Mouse (Mus musculus) hindbrain, embryonic 14.5 days (tissue): ENCODE data around the gene Krtcap3. TPM values are rescaled to one million over a fixed set of nuclear protein-coding genes. Genes with fewer than 3 reads are reported as not detected.

Source experiments
- ATAC-seq: fragments of 200-750 bp; cut with Nextera tagmentation; 2 replicates; pipeline ENCODE4 v1.8.0; 2017; ENCODE audit warnings: moderate number of reproducible peaks, mild to moderate bottlenecking, moderate TSS enrichment, moderate library complexity; ENCODE audit not compliant: low FRiP score
- DNase-seq: peaks from one replicate; pipeline ENCODE4 v3.0.0-alpha.2; 2015; ENCODE audit warnings: low spot score
- H3K27ac ChIP-seq: fragments of 300-500 bp; sonication (generic); 2 replicates; pipeline ENCODE4 v1.5.1; 2014; ENCODE audit warnings: mild to moderate bottlenecking, moderate library complexity
- H3K27me3 ChIP-seq: fragments of 300-500 bp; sonication (generic); 2 replicates; pipeline ENCODE4 v1.6.1; 2014; ENCODE audit warnings: mild to moderate bottlenecking, low read length, mixed read lengths; ENCODE audit not compliant: control insufficient read depth, insufficient read depth
- H3K36me3 ChIP-seq: fragments of 300-500 bp; sonication (generic); replicated peaks from 2 replicates; pipeline ENCODE4 v1.6.1; 2014; ENCODE audit not compliant: control insufficient read depth, insufficient read depth
- H3K4me1 ChIP-seq: fragments of 300-500 bp; sonication (generic); replicated peaks from 2 replicates; pipeline ENCODE4 v1.6.1; 2014; ENCODE audit warnings: antibody characterized with exemption, low read length, mixed read lengths; ENCODE audit not compliant: control insufficient read depth, insufficient read depth
- H3K4me2 ChIP-seq: fragments of 300-500 bp; sonication (generic); replicated peaks from 2 replicates; pipeline ENCODE4 v1.6.1; 2014; ENCODE audit warnings: mild to moderate bottlenecking, moderate library complexity
- H3K4me3 ChIP-seq: fragments of 300-500 bp; sonication (generic); replicated peaks from 2 replicates; pipeline ENCODE4 v1.5.1; 2014; ENCODE audit warnings: mild to moderate bottlenecking, low read length
- H3K9ac ChIP-seq: fragments of 300-500 bp; sonication (generic); 2 replicates; pipeline ENCODE4 v1.6.1; 2014
- H3K9me3 ChIP-seq: fragments of 300-500 bp; sonication (generic); 2 replicates; pipeline ENCODE4 v1.6.1; 2016; ENCODE audit warnings: low read length; ENCODE audit not compliant: control insufficient read depth
- WGBS: fragments of 180-500 bp; shearing (Covaris S2); extraction: QIAGEN DNeasy Blood & Tissue Kit; methylation state at CpG from one replicate; pipeline ENCODE4 v1.1.7; 2014; 5-methylcytosine and 5-hydroxymethylcytosine counted together
- polyA plus RNA-seq: library from polyadenylated mRNA; unstranded; fragments of >200 nt; fragmentation: Nextera tagmentation; extraction: Ambion mirVana; gene quantifications from 2 replicates; pipeline ENCODE4 v1.2.1, GENCODE M21; 2014

Krtcap3 gene
- polyA plus RNA-seq, 1 experiment from 2014 or later: 2.9 TPM

DNA sequence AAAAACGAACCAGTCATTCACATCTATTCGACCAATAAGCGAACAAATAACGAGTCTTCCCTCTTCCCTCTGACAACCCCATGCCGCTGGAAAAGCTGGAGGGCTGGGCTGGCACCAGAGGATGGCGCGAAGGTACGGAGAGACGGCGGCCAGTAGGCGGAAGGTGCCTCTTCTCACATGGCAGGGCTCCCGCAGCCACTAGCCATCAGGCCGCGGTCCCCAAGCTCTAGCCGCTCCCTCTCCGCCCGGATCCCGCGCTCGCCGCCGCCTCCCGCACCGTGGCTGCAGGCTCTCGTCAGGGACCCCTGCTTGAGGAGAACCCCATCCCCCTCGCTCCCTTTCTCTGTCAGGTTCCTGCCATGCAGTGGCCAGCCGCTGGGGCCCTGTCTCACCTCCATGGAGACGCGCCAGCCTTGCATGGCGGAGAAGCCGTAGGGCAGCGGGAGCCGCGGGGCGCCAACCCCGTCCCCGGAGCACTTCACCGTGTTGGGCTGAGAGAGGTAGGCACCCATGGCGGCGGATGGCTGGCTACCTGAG is 31.5 kb upstream of the Krtcap3 start:
- H3K27ac ChIP-seq: peak overlapping the region; percentile 98
- H3K4me3 ChIP-seq: peak overlapping the region; percentile 83
- H3K27me3 ChIP-seq: no peaks in the 10 kb centered on the region
- under 1% methylated on average over 36 of the region's 40 CpGs for WGBS
- peak overlapping the region; percentile 61 for H3K4me2 ChIP-seq
- H3K9me3 ChIP-seq: no peaks in the 10 kb centered on the region
- DNase-seq: peak; percentile 47
- peaks cover 15% of the 10 kb centered on the region; the same call in 1 of the 2 replicates for H3K4me1 ChIP-seq
- no peaks in the 10 kb centered on the region for H3K36me3 ChIP-seq
- ATAC-seq: peak; percentile 74
- peak overlapping the region; percentile 85 for H3K9ac ChIP-seq

DNA sequence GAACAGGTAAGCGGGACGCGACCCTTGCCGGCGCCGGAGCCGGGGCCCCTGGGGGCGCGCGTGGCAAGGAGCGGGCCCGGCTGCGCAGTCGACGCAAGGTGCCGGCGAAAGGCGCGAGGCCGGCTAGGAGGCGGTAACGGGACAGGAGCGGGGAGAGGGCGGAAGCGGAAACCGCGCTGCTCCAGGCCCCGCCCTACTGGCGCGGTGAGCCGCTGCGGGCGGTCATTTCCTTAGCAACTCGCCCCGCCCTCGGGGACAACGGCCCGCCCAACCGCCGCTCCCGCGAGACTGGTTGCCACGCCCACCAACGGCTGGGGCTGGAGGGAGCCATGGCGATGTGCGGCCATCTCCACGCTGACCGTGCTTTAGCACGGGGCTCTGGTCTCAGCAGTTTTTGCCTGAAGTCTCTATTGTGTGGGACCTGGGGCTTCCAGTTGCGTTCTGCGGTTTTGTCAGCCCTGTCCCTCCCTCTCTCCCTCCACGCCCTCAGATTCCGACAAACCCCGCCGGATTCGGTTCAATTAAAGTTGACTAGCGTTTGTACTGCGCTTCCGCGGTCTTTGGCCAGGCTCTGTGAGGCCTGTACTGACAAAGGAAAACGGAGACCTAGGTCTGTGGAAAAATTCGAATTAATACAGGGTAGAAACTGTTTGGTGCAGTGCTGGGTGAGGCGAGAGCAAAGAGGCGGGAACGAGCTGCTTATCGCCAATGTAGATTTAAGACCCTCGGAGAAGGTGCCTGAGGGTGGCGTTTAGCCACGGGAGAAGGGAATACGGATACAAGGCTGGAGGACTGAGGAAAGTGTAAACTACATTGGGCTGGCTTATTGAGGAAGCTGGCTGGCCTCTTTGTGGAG is 30.8 kb upstream of the Krtcap3 start, which contains the start of gene Ppm1g:
Ppm1g (minus strand) TSS at position 240 of the 856 bp plus-strand sequence.
- Histone ChIP-seq H3K27me3 (no peaks in the 10 kb centered on the region), H3K9me3 (no peaks in the 10 kb centered on the region), H3K4me1 (peaks cover 15% of the 10 kb centered on the region; the same call in 1 of the 2 replicates), H3K4me3 (peak within 1 kb of the TSS; percentile 83), H3K36me3 (no peaks in the 10 kb centered on the region), H3K27ac (peak within 1 kb of the TSS; percentile 98), H3K9ac (peak within 1 kb of the TSS; percentile 85), H3K4me2 (peak within 1 kb of the TSS; percentile 61)
- under 1% methylated on average over 70 of the region's 70 CpGs for WGBS
- DNase-seq (peak; percentile 96), ATAC-seq (peak; percentile 94)

GRCm38 (mm10) chr5:31221304-31221945 is 30.1 kb upstream of the Krtcap3 start:
- H3K4me2 ChIP-seq: peak overlapping the region; percentile 61
- 0 out of 2 replicates have a peak, but pooled peaks have one; percentile 25 for ATAC-seq
- no peaks in the 10 kb centered on the region for H3K27me3 ChIP-seq
- no peaks in the 10 kb centered on the region for H3K36me3 ChIP-seq
- H3K27ac ChIP-seq: peak overlapping the region; percentile 98
- DNase-seq: peak; percentile 67
- WGBS: 14% methylated on average over 11 of the region's 11 CpGs
- H3K9ac ChIP-seq: peak overlapping the region; percentile 85
- no peaks in the 10 kb centered on the region for H3K9me3 ChIP-seq
- peak overlapping the region; percentile 83 for H3K4me3 ChIP-seq
- peaks cover 15% of the 10 kb centered on the region; the same call in 1 of the 2 replicates for H3K4me1 ChIP-seq

GRCm38 (mm10) chr5:31222696-31223095 is 28.8 kb upstream of the Krtcap3 start:
- no peak overlapping the region for H3K9ac ChIP-seq
- no peak overlapping the region for H3K27ac ChIP-seq
- H3K4me2 ChIP-seq: no peak overlapping the region
- no peaks in the 10 kb centered on the region for H3K27me3 ChIP-seq
- no peaks in the 10 kb centered on the region for H3K9me3 ChIP-seq
- ATAC-seq (no peak), DNase-seq (no peak)
- H3K4me1 ChIP-seq: peaks cover 15% of the 10 kb centered on the region; the same call in 1 of the 2 replicates
- no peaks in the 10 kb centered on the region for H3K36me3 ChIP-seq
- WGBS: 95% methylated on average over 9 of the region's 9 CpGs
- H3K4me3 ChIP-seq: no peak overlapping the region

- ATAC-seq (no peak), DNase-seq (no peak)
- H3K27ac ChIP-seq: no peak overlapping the region
- WGBS: 73% methylated on average over 1 of the region's 1 CpGs
- H3K36me3 ChIP-seq: no peaks in the 10 kb centered on the region
- no peaks in the 10 kb centered on the region for H3K27me3 ChIP-seq
- no peaks in the 10 kb centered on the region for H3K9me3 ChIP-seq
- H3K4me3 ChIP-seq: no peak overlapping the region
- no peaks in the 10 kb centered on the region for H3K4me1 ChIP-seq
- H3K9ac ChIP-seq: no peak overlapping the region
- no peak overlapping the region for H3K4me2 ChIP-seq
These were observed 24.9 kb upstream of the Krtcap3 start for GRCm38 (mm10) chr5:31226641-31227040.

DNA sequence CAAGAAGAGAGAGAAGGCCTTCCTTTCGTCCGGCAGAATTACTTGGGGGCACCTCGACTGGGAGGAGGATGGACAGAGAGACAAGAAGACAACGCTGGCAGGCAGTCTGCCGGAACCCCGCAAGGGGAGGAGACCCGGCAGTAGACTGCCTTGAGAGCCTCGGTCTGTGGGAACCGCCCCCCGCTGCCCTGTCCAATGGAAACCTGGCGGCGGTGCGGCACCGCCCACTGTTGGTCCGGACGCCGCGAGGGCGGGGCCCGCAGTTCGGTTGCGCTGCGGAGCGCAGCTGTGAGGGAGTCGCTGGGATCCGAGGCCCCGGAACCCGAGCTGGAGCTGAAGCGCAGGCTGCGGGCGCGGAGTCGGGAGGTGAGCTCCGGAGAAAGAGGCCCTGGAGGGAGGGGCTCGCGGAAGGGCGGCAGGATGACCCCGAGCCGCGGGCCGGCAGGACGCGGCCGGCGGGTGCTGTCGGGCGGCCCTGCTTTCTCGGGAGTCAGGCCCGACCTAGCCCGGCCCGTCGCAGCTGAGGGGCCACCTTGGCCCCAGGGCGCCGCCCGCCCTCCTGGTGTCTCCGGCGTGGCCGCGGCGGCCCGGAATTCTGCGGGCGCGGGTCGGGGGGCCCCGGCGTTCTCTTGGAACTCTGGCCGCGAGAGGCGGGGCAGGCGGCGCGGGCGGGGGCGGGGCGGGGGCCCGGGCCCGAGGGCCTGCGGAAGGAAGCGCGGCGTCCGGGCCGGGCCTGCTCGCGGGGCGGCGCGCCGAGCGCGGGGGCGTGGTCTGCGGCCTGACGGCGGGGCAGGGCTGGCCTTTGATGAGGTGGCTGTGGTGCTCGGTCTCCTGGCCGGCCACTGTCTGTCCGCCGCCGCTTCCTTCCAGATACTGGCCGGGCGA is 10.6 kb upstream of the Krtcap3 start, which contains the start of the genes Nrbp1 and Gm9970:
Nrbp1 (plus strand) TSS at position 228 of the 885 bp plus-strand sequence.
Gm9970 (minus strand) TSS at position 596 of the 885 bp plus-strand sequence.
- DNase-seq: peak; percentile 94
- peak; percentile 98 for ATAC-seq
- H3K9ac ChIP-seq: peak within 1 kb of the TSS; percentile 94
- H3K27ac ChIP-seq: peak within 1 kb of the TSS; percentile 98
- peaks cover 4% of the 10 kb centered on the region; the same call in 1 of the 2 replicates for H3K9me3 ChIP-seq
- peaks cover 8% of the 10 kb centered on the region; the same call in 1 of the 2 replicates for H3K4me1 ChIP-seq
- H3K4me3 ChIP-seq: peak within 1 kb of the TSS; percentile 99
- H3K27me3 ChIP-seq: no peaks in the 10 kb centered on the region
- peak within 1 kb of the TSS; percentile 91 for H3K4me2 ChIP-seq
- WGBS: under 1% methylated on average over 82 of the region's 103 CpGs
- peaks cover 25% of the 10 kb centered on the region for H3K36me3 ChIP-seq

- H3K9me3 ChIP-seq: peaks cover 3% of the 10 kb centered on the region; the same call in 1 of the 2 replicates
- H3K4me3 ChIP-seq: peak overlapping the region; percentile 99
- WGBS: under 1% methylated on average over 13 of the region's 13 CpGs
- H3K27ac ChIP-seq: peak overlapping the region; percentile 98
- peaks cover 32% of the 10 kb centered on the region for H3K36me3 ChIP-seq
- H3K4me2 ChIP-seq: peak overlapping the region; percentile 91
- DNase-seq: no peak
- peaks cover 8% of the 10 kb centered on the region; the same call in 1 of the 2 replicates for H3K4me1 ChIP-seq
- H3K9ac ChIP-seq: peak overlapping the region; percentile 94
- no peaks in the 10 kb centered on the region for H3K27me3 ChIP-seq
- no peak for ATAC-seq
These were observed 9.9 kb upstream of the Krtcap3 start for GRCm38 (mm10) chr5:31241522-31242034.

- peak overlapping the region; percentile 94 for H3K9ac ChIP-seq
These were observed 9.3 kb upstream of the Krtcap3 start for GRCm38 (mm10) chr5:31242191-31242590.

More at GRCm38 (mm10) chr5:31242191-31242590, 9.3 kb upstream of the Krtcap3 start:
- H3K36me3 ChIP-seq: peaks cover 38% of the 10 kb centered on the region
- no peak for DNase-seq
- 24% methylated on average over 10 of the region's 10 CpGs for WGBS
- no peaks in the 10 kb centered on the region for H3K27me3 ChIP-seq
- ATAC-seq: no peak
- no peaks in the 10 kb centered on the region for H3K9me3 ChIP-seq
- H3K4me3 ChIP-seq: peak overlapping the region; percentile 99
- H3K27ac ChIP-seq: no peak overlapping the region
- H3K4me2 ChIP-seq: peak overlapping the region; percentile 91
- peaks cover 8% of the 10 kb centered on the region; the same call in 1 of the 2 replicates for H3K4me1 ChIP-seq
